Mouse (Mus musculus): ENCODE measurements around the gene Kif5c. TPM values are rescaled to one million over a fixed set of nuclear protein-coding genes. Genes with fewer than 3 reads are reported as not detected.

The Kif5c gene
- polyA plus RNA-seq, 1 experiment, result not detected

DNA sequence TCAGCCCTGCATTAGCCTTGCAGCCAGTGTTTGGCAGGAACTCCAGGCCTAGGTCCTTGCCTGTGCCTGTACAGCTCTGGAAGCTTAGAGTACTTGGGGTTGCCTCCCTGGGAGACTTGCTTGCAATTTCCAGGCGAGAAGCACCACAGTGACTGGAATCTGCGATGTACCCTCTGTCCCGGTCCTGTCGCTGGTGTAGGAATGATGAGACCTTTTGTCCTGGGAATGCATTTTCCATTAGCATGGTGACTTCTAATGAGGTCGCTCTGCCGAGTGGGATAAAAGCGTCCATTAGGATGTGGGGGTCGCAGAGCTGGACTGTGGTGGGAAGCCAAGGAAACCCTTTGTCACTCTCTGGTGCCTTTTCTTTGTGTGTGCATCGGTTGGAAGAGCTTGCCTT, 14.1 kb downstream of the Kif5c start:
- no peak overlapping the region for H3K27ac ChIP-seq (ENCODE audit: insufficient read depth, low read depth, low read length)
- 62% methylated on average over 9 of the region's 9 CpGs for WGBS
- no peaks in the 10 kb centered on the region for H3K4me1 ChIP-seq (ENCODE audit: control insufficient read depth, insufficient read depth, low read length)
- no peak overlapping the region for H3K4me3 ChIP-seq (ENCODE audit: insufficient read depth, low read depth, low read length)
- TF ChIP-seq POLR2A (IDR thresholded peaks at IDR 0.05; ENCODE audit: insufficient read depth, low read depth, low read length) (no peak), CTCF (IDR thresholded peaks at IDR 0.05; ENCODE audit: insufficient read depth, low read depth, low read length) (no peak)

DNA sequence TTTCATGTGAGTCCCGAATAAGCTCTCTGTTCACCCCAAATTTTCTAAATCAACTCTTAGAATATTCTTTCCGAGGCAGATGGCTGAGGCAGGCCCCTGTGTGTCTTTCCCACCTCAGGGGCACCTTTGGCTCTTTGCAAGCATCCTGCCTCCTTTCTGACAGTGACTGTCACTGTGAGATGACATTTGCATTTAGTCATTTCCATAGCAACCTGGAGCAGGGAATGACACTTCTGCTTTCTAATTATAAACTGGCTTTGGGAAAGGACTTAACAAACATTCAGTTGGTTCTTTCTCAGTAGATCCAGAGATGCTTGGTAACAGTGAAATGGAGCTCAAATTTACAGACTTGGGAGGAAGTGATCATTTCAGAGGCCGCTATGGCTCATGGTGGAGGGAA, 23.7 kb downstream of the Kif5c start:
- Histone ChIP-seq H3K27ac (ENCODE audit: insufficient read depth, low read depth, low read length) (no peak overlapping the region), H3K4me3 (ENCODE audit: insufficient read depth, low read depth, low read length) (no peak overlapping the region), H3K4me1 (ENCODE audit: control insufficient read depth, insufficient read depth, low read length) (no peaks in the 10 kb centered on the region)
- no peak for TF ChIP-seq CTCF (IDR thresholded peaks at IDR 0.05; ENCODE audit: insufficient read depth, low read depth, low read length)
- no peak for TF ChIP-seq POLR2A (IDR thresholded peaks at IDR 0.05; ENCODE audit: insufficient read depth, low read depth, low read length)
- WGBS, result 89% methylated on average over 3 of the region's 3 CpGs

DNA sequence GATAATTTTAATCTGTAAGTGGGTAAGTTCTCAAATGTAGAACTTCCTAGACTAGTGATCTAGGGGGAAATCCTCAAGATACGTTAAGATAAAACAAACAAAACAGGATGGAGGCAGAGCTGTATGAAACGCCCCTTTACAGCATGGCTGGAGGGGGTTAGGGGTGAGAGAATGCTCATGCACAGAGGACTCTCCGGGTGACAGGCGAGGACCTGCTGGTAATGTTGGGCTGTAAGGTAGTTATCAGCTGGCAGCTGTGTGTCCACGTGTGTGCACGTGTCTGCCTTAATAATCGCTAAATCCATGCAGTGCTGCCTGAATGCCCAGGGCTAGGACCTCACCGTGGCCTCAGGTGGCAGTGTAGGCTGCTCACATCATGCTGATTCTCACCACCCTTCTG, 24.7 kb downstream of the Kif5c start:
- Histone ChIP-seq H3K4me1 (ENCODE audit: control insufficient read depth, insufficient read depth, low read length) (no peaks in the 10 kb centered on the region), H3K4me3 (ENCODE audit: insufficient read depth, low read depth, low read length) (no peak overlapping the region), H3K27ac (ENCODE audit: insufficient read depth, low read depth, low read length) (no peak overlapping the region)
- TF ChIP-seq CTCF (IDR thresholded peaks at IDR 0.05; ENCODE audit: insufficient read depth, low read depth, low read length), result no peak
- TF ChIP-seq POLR2A (IDR thresholded peaks at IDR 0.05; ENCODE audit: insufficient read depth, low read depth, low read length), result no peak
- WGBS, result 88% methylated on average over 8 of the region's 8 CpGs

DNA sequence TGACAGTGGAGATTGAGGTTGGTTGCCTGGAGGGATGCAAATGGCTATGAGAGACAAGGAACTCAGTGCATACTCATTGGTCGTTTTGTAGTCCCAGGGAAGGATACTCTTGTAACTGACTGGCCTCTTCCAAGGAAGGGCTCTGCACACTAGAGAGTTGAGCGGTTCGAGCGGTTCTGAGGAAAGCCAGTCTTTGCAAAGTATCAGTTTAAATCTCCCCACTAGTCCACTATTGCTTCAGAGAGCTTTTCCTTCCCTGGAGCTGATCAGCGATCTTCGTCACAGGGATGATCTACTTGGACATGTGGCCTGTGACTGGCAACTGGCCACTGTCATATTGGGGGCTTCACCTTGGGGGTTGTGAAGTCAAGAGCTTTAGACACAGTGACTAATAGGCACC, 28.5 kb downstream of the Kif5c start:
- TF ChIP-seq CTCF (IDR thresholded peaks at IDR 0.05; ENCODE audit: insufficient read depth, low read depth, low read length) (no peak), POLR2A (IDR thresholded peaks at IDR 0.05; ENCODE audit: insufficient read depth, low read depth, low read length) (no peak)
- H3K4me1 ChIP-seq (ENCODE audit: control insufficient read depth, insufficient read depth, low read length), result no peaks in the 10 kb centered on the region

DNA sequence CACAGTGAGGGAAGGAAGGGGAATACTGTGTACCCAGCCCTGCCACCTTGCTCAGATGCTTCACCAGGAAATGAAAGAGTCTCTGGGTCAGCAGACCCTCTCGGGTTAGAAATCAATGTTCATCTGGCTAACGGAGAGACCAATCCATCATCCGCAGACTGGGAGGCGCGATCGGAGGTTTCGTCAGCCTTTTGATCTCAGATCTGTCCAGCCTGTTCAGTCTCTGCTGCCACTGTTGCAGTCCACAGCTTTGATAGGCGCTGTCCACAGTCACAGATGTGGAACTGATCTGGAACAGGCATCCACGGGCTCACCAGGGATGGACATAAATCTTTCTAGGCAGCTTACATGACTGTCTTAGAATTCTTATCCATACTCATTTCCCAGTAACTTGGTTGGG, 29.2 kb downstream of the Kif5c start:
- Histone ChIP-seq H3K27ac (ENCODE audit: insufficient read depth, low read depth, low read length) (no peak overlapping the region), H3K4me3 (ENCODE audit: insufficient read depth, low read depth, low read length) (no peak overlapping the region), H3K4me1 (ENCODE audit: control insufficient read depth, insufficient read depth, low read length) (no peaks in the 10 kb centered on the region)
- 93% methylated on average over 9 of the region's 9 CpGs for WGBS
- TF ChIP-seq CTCF (IDR thresholded peaks at IDR 0.05; ENCODE audit: insufficient read depth, low read depth, low read length), result no peak

More for the DNA sequence above, 28.5 kb downstream of the Kif5c start:
- 90% methylated on average over 6 of the region's 6 CpGs for WGBS
- H3K27ac ChIP-seq (ENCODE audit: insufficient read depth, low read depth, low read length), result no peak overlapping the region
- no peak overlapping the region for H3K4me3 ChIP-seq (ENCODE audit: insufficient read depth, low read depth, low read length)

DNA sequence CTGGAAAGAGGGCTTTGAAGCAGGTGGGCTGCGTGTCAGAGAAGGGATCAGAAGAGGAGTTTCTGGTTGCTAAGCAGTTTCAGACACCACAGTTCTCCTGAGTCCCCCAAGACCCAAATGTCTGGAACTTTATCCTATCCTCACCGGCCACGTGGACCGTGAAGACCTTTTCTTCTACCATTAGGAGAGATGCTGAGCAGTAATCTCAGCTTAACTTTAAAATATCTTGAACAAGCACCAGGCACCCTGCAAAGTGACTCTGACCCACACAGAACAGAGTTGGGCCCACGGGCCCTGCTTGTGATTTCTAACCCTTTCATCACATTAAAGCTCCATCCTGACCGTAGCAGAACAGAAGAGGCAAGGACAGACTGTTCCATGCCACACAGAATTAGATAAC, 29.7 kb downstream of the Kif5c start:
- no peaks in the 10 kb centered on the region for H3K4me1 ChIP-seq (ENCODE audit: control insufficient read depth, insufficient read depth, low read length)
- WGBS, result 93% methylated on average over 6 of the region's 6 CpGs
- H3K27ac ChIP-seq (ENCODE audit: insufficient read depth, low read depth, low read length), result no peak overlapping the region
- H3K4me3 ChIP-seq (ENCODE audit: insufficient read depth, low read depth, low read length), result no peak overlapping the region
- TF ChIP-seq CTCF (IDR thresholded peaks at IDR 0.05; ENCODE audit: insufficient read depth, low read depth, low read length) (no peak), POLR2A (IDR thresholded peaks at IDR 0.05; ENCODE audit: insufficient read depth, low read depth, low read length) (no peak)

DNA sequence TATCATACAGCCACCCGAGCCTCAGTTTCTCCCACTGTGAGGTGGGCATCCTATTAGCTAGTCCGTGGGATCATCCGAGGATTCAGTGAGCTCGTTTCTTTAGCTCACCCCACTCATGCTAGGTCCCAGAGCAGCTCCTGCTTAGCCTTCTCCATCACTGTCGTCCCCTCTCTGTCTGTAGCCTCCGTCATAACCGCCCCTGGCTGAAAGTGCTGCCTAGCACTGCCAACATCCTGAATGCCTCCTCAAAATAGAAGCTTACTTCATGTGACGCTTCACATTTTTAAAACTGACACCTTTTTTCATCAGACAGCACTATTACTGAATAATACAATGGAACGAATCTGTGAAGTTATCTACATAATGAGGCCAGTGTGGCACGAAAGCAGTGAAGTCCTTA, 30.1 kb downstream of the Kif5c start:
- 78% methylated on average over 10 of the region's 10 CpGs for WGBS
- H3K4me1 ChIP-seq (ENCODE audit: control insufficient read depth, insufficient read depth, low read length), result no peaks in the 10 kb centered on the region
- no peak overlapping the region for H3K27ac ChIP-seq (ENCODE audit: insufficient read depth, low read depth, low read length)
- TF ChIP-seq POLR2A (IDR thresholded peaks at IDR 0.05; ENCODE audit: insufficient read depth, low read depth, low read length), result no peak
- no peak for TF ChIP-seq CTCF (IDR thresholded peaks at IDR 0.05; ENCODE audit: insufficient read depth, low read depth, low read length)
- H3K4me3 ChIP-seq (ENCODE audit: insufficient read depth, low read depth, low read length), result no peak overlapping the region

DNA sequence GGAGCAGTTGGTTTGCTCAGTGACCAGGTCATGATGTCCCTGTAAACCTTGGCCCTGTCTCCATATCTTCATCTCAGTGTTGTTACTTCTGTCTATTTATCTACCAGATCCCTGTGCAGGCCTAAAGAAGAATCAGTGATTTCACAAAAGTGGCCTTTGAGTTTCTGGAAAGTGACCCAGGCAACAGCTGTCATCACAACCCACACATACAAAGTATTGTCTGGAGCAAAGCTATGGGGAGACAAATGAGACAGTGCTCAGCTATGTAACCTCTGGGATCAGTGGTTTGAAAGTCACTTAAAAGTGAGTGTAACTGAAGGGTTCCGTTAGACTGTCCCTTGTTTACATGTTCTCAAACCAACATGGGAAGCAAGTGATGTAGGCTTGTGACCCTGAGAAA, 32.6 kb downstream of the Kif5c start:
- TF ChIP-seq POLR2A (IDR thresholded peaks at IDR 0.05; ENCODE audit: insufficient read depth, low read depth, low read length) (no peak), CTCF (IDR thresholded peaks at IDR 0.05; ENCODE audit: insufficient read depth, low read depth, low read length) (no peak)
- H3K4me1 ChIP-seq (ENCODE audit: control insufficient read depth, insufficient read depth, low read length), result peaks cover 6% of the 10 kb centered on the region; the same call in 1 of the 2 replicates
- no peak overlapping the region for H3K27ac ChIP-seq (ENCODE audit: insufficient read depth, low read depth, low read length)
- 91% methylated on average over 1 of the region's 1 CpGs for WGBS
- H3K4me3 ChIP-seq (ENCODE audit: insufficient read depth, low read depth, low read length), result no peak overlapping the region

DNA sequence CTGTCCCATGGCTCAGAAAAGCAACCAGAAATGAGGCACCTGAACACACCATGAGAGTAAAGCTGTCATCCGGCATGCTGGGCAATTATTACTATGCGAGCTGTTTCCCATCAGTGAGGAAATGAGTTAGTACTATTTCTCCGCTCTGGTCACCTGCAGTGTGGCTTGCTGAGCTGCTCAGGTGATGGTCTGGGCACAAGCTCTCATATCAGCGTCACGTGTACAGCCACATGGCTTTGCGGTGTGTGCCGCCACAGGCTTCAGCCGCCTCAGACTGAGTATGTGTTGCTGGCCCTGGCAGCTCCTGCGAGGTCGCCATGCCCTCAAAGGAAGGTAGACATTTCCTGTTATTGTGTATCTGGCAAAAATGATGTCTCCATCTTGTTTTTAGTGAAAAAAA, 35.5 kb downstream of the Kif5c start:
- Histone ChIP-seq H3K4me1 (ENCODE audit: control insufficient read depth, insufficient read depth, low read length) (peaks cover 6% of the 10 kb centered on the region; the same call in 1 of the 2 replicates), H3K4me3 (ENCODE audit: insufficient read depth, low read depth, low read length) (no peak overlapping the region), H3K27ac (ENCODE audit: insufficient read depth, low read depth, low read length) (no peak overlapping the region)
- no peak for TF ChIP-seq CTCF (IDR thresholded peaks at IDR 0.05; ENCODE audit: insufficient read depth, low read depth, low read length)
- TF ChIP-seq POLR2A (IDR thresholded peaks at IDR 0.05; ENCODE audit: insufficient read depth, low read depth, low read length), result no peak
- WGBS, result 94% methylated on average over 10 of the region's 10 CpGs

Measured in olfactory bulb, adult 2 months (tissue).